Mouse (Mus musculus) cerebellum, postnatal 14 days (tissue): ENCODE data around the gene Dcps.
A peak's percentile ranks its signal among the peaks of the same experiment; 100 is the strongest.

Experiments
- DNase-seq, 2 experiments: peaks; one replicate each; pipeline ENCODE4 v3.0.0; 2021; ENCODE audit warnings: mixed read lengths in 2 of 2

Gene Dcps

DNA sequence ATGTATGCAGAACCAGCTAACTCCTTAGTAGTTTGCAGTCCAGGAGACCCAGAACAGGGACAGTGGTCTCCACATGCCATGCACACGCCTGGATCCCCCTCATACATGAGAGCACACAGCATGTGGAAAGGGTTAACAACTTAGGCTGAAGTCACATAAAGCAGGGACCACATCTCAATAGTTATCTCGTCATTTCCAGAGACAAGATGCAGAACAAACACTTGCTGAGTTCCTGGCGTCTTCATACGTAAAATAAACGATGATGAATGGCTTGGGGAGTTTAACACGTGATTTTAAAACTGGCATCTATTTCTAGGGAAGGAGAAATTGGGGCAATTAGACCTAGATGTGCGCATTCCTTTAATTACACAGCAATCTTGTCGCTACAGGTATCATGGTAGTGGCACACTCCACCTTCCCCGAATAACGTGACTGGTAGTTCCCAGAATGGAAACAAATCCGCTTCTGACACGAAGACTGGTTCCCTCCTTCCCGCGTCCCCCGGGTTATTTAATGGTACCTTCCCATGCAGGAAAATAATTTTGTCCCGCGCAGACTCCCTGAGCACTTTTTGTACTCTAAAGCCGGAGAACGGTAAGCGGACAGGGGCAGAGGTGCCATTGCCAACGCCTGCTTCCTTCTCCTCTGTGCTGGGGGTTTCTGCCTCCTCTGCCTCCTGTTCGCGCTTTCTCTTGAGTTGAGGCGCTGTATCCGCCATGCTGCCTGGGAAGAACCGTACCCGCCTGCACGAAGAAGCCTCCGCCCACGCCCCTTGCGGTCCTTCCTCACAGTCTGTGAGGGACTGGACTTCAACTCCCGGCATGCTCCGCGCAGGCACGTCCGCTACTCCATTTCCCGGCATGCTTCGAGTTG is at the start of gene Dcps:
Dcps (minus strand) TSS at position 811 of the 873 bp plus-strand sequence.
- DNase-seq, result peak; percentile 95 to 97

DNA sequence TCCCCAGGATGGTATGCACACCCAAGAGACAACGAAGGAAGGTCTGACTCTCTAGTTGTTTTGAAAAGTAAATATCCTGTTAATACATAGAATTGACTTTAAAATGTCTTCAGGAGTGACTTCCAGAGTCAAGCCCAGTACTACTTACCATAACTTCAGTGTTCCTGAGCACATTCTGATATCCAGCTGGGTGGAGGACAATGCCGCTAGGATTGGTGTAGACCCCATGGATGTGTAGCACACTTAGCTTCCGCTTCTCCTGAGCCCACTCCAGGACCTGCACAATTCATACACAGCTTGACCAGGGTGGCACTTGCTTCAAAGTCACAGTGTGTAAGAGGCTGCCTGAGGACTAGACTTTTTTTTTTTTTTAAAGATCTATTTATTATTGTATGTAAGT is 47.6 kb upstream of the Dcps start:
- no peak for DNase-seq

DNA sequence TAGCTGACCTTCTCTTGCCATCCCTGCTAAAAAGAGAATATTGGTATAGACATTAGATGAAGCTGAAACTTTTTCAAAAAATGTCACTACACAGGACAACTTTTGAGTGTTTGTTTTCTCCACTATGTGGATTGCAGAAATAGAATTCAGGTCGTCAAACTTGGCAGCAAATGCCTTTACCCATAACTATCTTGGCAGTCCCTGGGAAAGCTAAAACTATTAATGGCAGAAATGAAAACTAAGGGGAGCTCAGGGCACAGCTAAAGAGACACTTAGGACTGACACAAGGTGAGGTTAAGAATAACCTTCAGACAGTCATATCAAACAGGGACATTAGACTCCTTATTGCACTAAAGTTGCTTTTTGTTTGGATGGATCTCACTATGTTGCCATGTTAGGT is 42.1 kb upstream of the Dcps start:
- DNase-seq, result no peak

DNA sequence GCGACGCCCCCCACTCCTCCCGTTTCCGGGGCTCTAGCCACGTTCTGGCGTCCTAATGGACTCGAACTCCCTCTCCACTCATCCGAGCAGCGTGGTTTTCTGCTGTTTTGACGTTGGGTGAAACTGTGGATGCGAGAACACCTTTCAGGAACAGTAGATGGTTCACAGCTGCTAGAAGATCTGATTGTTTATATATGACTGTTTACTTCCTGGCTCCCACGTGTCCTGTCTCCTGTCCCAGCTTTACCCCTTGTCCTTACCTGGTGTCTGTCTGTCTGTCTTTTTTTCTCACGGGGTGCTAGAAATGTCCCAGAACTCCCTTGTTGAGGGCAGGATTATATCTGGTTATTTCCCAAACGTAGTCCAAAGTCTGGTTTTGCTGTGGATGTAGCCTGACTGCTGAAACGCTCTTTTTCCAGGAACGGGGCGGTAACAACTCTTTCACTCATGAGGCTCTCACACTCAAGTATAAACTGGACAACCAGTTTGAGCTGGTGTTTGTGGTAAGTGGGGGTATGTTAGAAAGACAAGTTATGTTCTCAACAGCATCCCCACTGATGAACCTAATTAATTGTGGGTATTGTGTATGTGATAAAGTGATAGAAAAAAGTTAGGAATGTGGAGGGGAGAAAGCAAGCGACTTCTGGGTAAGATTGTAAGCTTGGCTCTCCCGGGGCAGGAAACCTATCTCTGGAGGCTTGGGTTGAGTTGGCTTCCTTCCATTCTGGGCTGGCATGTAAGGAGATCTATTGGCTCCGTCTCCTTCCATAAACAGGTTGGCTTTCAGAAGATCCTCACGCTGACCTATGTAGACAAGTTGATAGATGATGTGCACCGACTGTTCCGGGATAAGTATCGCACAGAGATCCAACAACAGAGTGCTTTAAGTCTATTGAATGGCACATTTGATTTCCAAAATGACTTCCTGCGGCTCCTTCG is 36.0 kb upstream of the Dcps start:
- DNase-seq, result peak; percentile 21 to 35

DNA sequence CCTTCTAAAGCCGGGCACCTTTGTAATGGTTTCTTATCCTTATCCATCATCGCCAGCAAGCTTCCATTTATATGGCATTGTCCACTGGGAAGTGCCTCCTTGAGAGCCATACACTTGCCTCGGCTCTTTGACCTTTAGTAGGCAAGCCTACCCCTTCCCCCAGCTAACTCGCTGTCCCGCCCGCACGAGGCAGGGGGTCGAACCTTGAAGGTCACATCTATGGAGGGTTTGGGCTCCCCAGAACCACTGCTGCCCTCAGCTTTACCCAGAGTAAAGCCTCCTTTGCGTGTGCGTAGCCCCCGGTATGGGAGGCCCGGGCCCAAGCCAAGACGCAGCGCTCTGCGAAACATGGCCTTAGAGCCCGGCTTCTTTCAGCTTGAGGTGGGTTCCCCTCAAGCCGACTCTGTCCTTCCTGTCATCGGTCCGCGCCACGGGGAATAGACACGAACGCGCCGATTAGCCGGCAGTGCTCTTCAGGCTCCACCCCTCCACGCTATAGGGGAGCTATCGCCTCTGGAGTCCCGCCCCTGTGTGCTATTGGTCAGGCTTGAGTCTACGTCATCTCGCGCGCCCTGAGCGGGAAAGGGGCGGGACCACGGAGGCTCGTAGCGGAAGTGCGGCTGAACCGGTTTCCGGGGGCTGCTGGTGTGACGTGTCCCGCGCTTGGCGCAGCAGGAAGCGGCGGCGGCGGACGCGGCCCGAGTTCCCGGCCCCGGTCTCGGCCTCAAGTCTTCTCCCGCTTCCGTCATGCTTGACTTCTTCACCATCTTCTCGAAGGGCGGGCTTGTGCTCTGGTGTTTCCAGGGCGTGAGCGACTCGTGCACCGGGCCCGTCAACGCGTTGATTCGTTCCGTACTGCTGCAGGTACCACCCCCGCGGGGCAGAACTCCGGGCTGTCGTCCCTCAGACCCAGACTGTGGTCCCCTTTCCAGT is 34.9 kb upstream of the Dcps start, which contains the start of gene Foxred1:
Foxred1 (minus strand) TSS at position 514 of the 933 bp plus-strand sequence.
- peak; percentile 99 for DNase-seq

DNA sequence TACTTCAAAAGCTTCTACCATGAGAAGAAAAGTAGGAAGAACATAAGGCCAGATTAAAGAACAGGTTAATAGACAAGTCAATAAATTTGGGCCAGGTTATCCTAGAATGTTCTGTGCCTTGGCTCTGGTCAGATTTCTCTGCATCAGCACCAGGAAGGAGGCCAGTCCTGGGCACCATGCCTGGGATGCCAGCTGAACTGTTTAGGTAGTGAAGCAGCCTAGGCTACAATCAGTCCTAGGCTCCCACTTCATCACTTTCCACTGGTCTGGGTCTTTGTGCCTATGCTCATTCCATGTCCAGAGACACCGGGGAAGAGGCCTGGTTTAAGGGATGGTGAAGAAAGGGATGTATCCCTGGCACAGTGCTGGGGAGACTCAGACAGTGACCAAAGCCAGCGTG is 28.6 kb upstream of the Dcps start:
- DNase-seq, result peak in 1 of 2 experiments; percentile 18

GRCm38 (mm10) chr9:35203536-35203935 is 27.7 kb upstream of the Dcps start:
- no peak for DNase-seq

- no peak for DNase-seq
These were observed 24.7 kb upstream of the Dcps start for GRCm38 (mm10) chr9:35200529-35201060.

DNA sequence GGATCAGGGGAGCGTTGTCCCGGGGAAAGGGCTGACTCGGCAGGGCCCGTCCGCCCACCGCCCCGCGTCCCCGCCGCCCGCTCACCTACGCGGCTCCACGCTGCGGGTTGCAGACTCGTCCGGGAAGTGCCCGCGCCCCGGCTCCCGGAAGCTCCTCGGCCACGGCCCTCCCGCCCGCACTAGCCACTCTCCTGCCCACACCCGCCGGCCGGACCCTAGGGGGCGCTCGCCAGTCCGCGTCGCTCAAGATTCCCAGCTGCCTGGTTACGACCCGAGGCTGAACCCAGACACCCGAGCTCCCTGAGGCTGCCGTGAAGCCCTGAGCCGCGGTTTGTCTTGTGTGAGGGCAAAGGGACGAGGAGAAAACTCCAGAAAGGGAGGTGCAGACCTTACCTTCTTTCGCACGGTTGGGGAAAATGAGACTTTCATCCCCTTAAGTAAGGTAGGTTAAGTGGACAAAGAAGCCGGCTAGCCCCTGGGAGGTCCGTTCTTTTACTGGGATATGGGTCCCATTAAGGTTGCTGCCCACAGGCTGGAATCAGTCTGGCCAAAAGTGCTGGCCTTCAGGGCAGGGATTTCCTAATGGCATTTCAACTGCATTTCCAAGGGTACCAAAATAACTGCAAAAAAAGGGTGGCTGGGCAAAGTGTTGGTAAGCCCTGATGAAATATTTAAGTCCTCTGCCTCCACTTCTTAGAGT is 24.1 kb upstream of the Dcps start, which contains the start of the genes Srpr and Tirap:
Srpr (plus strand) TSS at position 404 of the 700 bp plus-strand sequence.
Tirap (minus strand) TSS at position 520 of the 700 bp plus-strand sequence.
- DNase-seq, result peak; percentile 93 to 96

DNA sequence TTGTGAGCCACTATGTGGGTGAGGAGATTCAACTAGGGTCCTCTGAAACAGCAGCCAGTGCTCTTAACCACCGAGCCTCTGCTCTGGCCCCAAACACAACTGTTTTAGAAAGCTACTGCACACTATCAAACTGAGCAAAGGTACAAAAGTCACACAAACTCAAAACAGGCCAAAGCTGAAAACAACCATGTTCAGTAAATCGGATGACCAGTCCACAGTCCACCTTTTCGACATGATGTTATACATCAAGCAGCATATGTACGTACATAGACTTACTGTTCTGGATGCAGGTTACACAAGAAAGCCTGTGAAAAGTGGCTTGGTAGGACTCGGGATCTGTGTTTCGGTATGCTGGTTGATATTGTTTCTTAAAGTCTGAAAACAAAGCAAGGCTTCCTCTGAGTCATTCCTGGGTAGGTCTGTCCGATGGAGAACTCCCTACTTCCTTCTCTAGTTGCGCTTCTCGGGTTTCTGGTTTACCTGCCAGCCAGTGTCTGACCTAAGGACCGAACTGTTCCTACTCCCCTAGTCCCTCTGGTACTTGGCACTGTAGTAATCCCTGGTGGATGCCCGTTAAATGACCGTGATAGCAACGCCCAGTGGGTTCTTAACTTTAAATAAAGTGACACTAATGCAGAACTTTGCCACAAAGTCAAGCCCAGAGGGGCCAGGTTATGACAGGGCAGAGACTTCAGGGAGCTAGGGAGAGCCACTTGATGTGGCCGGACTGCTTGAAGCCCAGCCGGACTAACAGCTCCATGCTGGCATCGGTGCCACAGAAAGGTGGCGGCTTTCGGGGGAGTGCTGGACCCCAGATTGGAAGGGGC is 23.3 kb upstream of the Dcps start:
- no peak for DNase-seq

DNA sequence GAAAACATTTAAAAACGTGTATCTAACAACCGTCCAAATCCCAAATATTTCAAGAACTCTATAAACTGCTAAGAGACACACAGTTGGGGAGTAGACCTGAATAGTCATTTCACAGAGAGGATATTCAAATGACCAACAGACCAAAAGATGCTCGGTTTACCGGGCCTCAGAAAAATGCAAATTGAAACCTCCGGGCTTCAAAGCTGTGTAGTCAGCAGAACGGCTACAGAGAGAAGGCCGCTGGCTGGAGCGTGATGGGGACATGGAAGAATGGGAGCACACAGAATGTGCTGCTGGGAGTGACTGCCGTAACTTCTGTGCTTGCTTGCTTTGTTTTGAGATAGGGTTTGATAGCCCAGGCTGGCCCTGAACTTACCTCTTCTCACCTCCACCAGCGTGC is 22.5 kb upstream of the Dcps start:
- DNase-seq, result no peak

GRCm38 (mm10) chr9:35197625-35198024 is 21.8 kb upstream of the Dcps start:
- no peak for DNase-seq

- DNase-seq, result no peak
These were observed 18.2 kb upstream of the Dcps start for GRCm38 (mm10) chr9:35194048-35194447.

GRCm38 (mm10) chr9:35192983-35193542 is 17.2 kb upstream of the Dcps start:
- DNase-seq, result no peak

- DNase-seq, result peak; percentile 65 to 76
These were observed 12.8 kb upstream of the Dcps start for GRCm38 (mm10) chr9:35188700-35189099.

- no peak for DNase-seq
These were observed 11.6 kb upstream of the Dcps start for GRCm38 (mm10) chr9:35187351-35187903.

DNA sequence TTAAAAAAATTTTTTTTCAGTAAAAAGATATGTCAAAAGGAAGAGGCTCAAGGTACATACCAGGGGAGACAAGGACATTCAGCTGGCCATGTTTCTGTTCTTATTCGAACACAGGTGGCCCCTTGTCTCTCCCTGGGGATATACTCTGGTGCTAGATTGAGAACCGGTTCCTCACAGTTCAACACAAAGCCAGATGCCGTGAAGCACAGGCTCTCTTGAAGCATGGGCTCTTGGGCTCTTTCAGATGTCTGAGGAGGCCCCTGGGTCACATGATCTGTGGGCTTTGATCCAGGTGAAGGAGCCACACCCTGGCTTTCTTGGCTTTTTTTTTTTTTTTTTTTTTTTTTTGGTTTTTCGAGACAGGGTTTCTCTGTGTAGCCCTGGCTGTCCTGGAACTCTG is 10.6 kb upstream of the Dcps start:
- no peak for DNase-seq

DNA sequence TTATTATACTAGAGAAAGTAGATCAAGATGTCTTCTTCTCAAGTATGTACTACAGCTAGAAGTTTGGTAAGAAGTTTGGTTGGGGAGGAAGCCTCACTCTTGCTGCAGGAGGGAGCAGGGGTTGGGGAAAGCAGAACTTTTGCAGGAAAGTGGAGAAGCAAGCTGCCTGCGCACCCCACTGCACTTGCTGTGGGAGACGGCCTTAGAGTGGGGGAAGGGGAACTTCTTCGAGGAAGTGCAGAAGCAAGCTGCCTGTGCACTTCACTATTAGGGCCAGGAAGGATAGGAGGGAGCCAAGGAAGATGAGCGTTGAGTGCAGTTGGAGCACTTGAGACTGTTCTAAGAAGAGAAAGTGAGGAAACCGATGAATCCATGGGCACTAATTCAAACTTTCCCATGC is 7.5 kb upstream of the Dcps start:
- no peak for DNase-seq

- no peak for DNase-seq
These were observed 7.0 kb upstream of the Dcps start for GRCm38 (mm10) chr9:35182832-35183231.
